Mouse (Mus musculus) liver, postnatal 0 days (tissue): Measurements from ENCODE around the gene Lamb2.

ENCODE experiments used
- CTCF ChIP-seq: sonication (generic); IDR thresholded peaks from 2 replicates; pipeline ENCODE4 v1.5.1; 2016; ENCODE audit warnings: antibody characterized with exemption, low read depth
- EP300 ChIP-seq: IDR thresholded peaks from 2 replicates; pipeline ENCODE4 v1.6.1; 2016; ENCODE audit warnings: antibody characterized with exemption, low read depth, mild to moderate bottlenecking

- TF ChIP-seq EP300, result peak; percentile 91
- peak; percentile 13; the same call in 1 of the 2 replicates for TF ChIP-seq CTCF
These were observed 37.1 kb downstream of the Lamb2 start, which contains the start of gene Qrich1 for GRCm38 (mm10) chr9:108516380-108517251.
